ENCODE assay signal across 18 mouse cellular contexts in genomic region chr9:82800360-82800759, GRCm38 (mm10). TPM values are rescaled to one million over a fixed set of nuclear protein-coding genes. Genes with fewer than 3 reads are reported as not detected.
DNase-seq lines count a peak whose midpoint lies in the region; ATAC-seq and TF ChIP-seq lines count a peak whose summit lies in the region.
"Had no signal": no experiment of that assay in that cellular context is flagged by ENCODE, and none has a peak within 500 bp of the region (broad histone marks: within the 10 kb centered on the region; RNA-seq: fewer than 3 reads in every experiment).

No protein-coding gene starts in this region.

- H3K9me3 ChIP-seq in heart, embryonic 10.5 days = no peaks in the 10 kb centered on the region
- H3K9me3 ChIP-seq in lung, embryonic 14.5 days (ENCODE audit: low read depth, low read length) = no peaks in the 10 kb centered on the region
- H3K9me3 ChIP-seq in liver, postnatal 0 days (ENCODE audit: low read length) = no peaks in the 10 kb centered on the region
- H3K9me3 ChIP-seq: embryonic facial prominence, embryonic 15.5 days; heart, embryonic 15.5 days; limb, embryonic 12.5 days; liver, embryonic 15.5 days had no signal

- H3K36me3 ChIP-seq in heart, embryonic 10.5 days = no peaks in the 10 kb centered on the region
- H3K36me3 ChIP-seq in lung, embryonic 14.5 days (ENCODE audit: insufficient read depth) = no peaks in the 10 kb centered on the region
- H3K36me3 ChIP-seq in liver, postnatal 0 days (replicated peaks; ENCODE audit: insufficient read depth, low read length) = no peaks in the 10 kb centered on the region
- H3K36me3 ChIP-seq: embryonic facial prominence, embryonic 15.5 days; heart, embryonic 15.5 days; limb, embryonic 12.5 days; liver, embryonic 15.5 days had no signal

- H3K4me3 ChIP-seq in heart, embryonic 10.5 days = no peak overlapping the region
- no peak overlapping the region for H3K4me3 ChIP-seq in lung, embryonic 14.5 days (ENCODE audit: low read depth, low read length)
- H3K4me3 ChIP-seq in liver, postnatal 0 days (ENCODE audit: low read depth, low read length) = no peak overlapping the region
- H3K4me3 ChIP-seq: embryonic facial prominence, embryonic 15.5 days; heart, embryonic 15.5 days; limb, embryonic 12.5 days; liver, embryonic 15.5 days had no signal

- H3K4me2 ChIP-seq in lung, embryonic 14.5 days = no peak overlapping the region
- no peak overlapping the region for H3K4me2 ChIP-seq in liver, postnatal 0 days (ENCODE audit: low read depth, low read length)
- H3K4me2 ChIP-seq: embryonic facial prominence, embryonic 15.5 days; heart, embryonic 15.5 days; limb, embryonic 12.5 days; liver, embryonic 15.5 days; midbrain, embryonic 11.5 days had no signal

- peak; percentile 69; the same call in 1 of the 2 replicates for ATAC-seq in lung, embryonic 14.5 days (ENCODE audit: insufficient read depth)
- ATAC-seq in liver, postnatal 0 days = no peak
- ATAC-seq: forebrain, embryonic 14.5 days; intestine, embryonic 16.5 days had no signal

- H3K27ac ChIP-seq in heart, embryonic 10.5 days = no peak overlapping the region
- no peak overlapping the region for H3K27ac ChIP-seq in lung, embryonic 14.5 days (ENCODE audit: low read depth)
- no peak overlapping the region for H3K27ac ChIP-seq in liver, postnatal 0 days (ENCODE audit: low read depth)
- H3K27ac ChIP-seq: embryonic facial prominence, embryonic 15.5 days; heart, embryonic 15.5 days; limb, embryonic 12.5 days; liver, embryonic 15.5 days had no signal

- no peaks in the 10 kb centered on the region for H3K4me1 ChIP-seq in heart, embryonic 10.5 days
- H3K4me1 ChIP-seq in lung, embryonic 14.5 days (ENCODE audit: insufficient read depth) = no peaks in the 10 kb centered on the region
- no peaks in the 10 kb centered on the region for H3K4me1 ChIP-seq in liver, postnatal 0 days (ENCODE audit: insufficient read depth)
- H3K4me1 ChIP-seq: embryonic facial prominence, embryonic 15.5 days; limb, embryonic 12.5 days; liver, embryonic 15.5 days had no signal

- intact Hi-C loops in left cerebral cortex, postnatal 4 days (cut with DNase I) = no loop called here

- DNase-seq in heart, adult 11 months = peak; percentile 86
- DNase-seq in heart, embryonic 10.5 days (ENCODE audit: low spot score) = no peak
- DNase-seq in left cerebral cortex, postnatal 4 days = peak; percentile 9
- DNase-seq in left cerebral cortex, adult 8-10 months (ENCODE audit: low spot score in 2 of 2) = no peak
- peak; percentile 64 for DNase-seq in lung, embryonic 14.5 days
- peak; percentile 67 for DNase-seq in testis, postnatal 14 days (ENCODE audit: low spot score)
- DNase-seq in urinary bladder, postnatal 10 days (ENCODE audit: low spot score) = no peak
- DNase-seq in liver, postnatal 0 days = no peak
- DNase-seq: adrenal gland, postnatal 10 days; layer of hippocampus, postnatal 36 days; thymus, postnatal 25 days had no signal

- WGBS in heart, embryonic 10.5 days = 63% methylated on average over 8 of the region's 8 CpGs
- 47% methylated on average over 8 of the region's 8 CpGs for WGBS in lung, embryonic 14.5 days
- 72% methylated on average over 8 of the region's 8 CpGs for WGBS in liver, postnatal 0 days (ENCODE audit: insufficient replicate concordance)

- no peak for TF ChIP-seq CTCF in lung, embryonic 14.5 days (IDR thresholded peaks at IDR 0.05; ENCODE audit: low read depth)
- TF ChIP-seq CTCF in liver, postnatal 0 days (IDR thresholded peaks at IDR 0.05; ENCODE audit: low read depth) = no peak

- no peak for TF ChIP-seq EP300 in liver, postnatal 0 days (IDR thresholded peaks at IDR 0.05; ENCODE audit: low read depth)

- H3K27me3 ChIP-seq in heart, embryonic 10.5 days (ENCODE audit: insufficient read depth, poor library complexity, severe bottlenecking) = no peaks in the 10 kb centered on the region
- no peaks in the 10 kb centered on the region for H3K27me3 ChIP-seq in lung, embryonic 14.5 days (ENCODE audit: insufficient read depth, low read length)
- no peaks in the 10 kb centered on the region for H3K27me3 ChIP-seq in liver, postnatal 0 days (ENCODE audit: insufficient read depth, low read length)
- H3K27me3 ChIP-seq: embryonic facial prominence, embryonic 15.5 days; heart, embryonic 15.5 days; limb, embryonic 12.5 days; liver, embryonic 15.5 days had no signal

- H3K9ac ChIP-seq in lung, embryonic 14.5 days = no peak overlapping the region
- H3K9ac ChIP-seq in liver, postnatal 0 days (replicated peaks) = no peak overlapping the region
- H3K9ac ChIP-seq: embryonic facial prominence, embryonic 15.5 days; heart, embryonic 15.5 days; limb, embryonic 12.5 days; liver, embryonic 15.5 days had no signal

RNA-seq across cellular contexts. Expression of gene Irak1bp1, which starts 29.0 kb away (rescaled TPM):
- polyA plus RNA-seq in heart, embryonic 10.5 days (2016; fragmentation: Nextera tagmentation; extraction: Ambion mirVana) = 8.8 and 13.4 TPM in 2 replicates
- 10 to 100 TPM; 24.5 to 29.0 TPM for total RNA-seq in left cerebral cortex, postnatal 4 days (2021)
- total RNA-seq in left cerebral cortex, adult 8-10 months (2022) = 10 to 100 TPM; 15.0 to 17.6 (median 16.6) TPM
- 24.9 and 26.6 TPM in 2 replicates for polyA plus RNA-seq in lung, embryonic 14.5 days (2014; fragmentation: Nextera tagmentation; extraction: Ambion mirVana)
- 1.2 and 1.4 TPM in 2 replicates for polyA plus RNA-seq in liver, postnatal 0 days (2015; fragmentation: Nextera tagmentation; extraction: Ambion mirVana)

Comparison
In these comparisons a context has a peak if more than half of its experiments do, and no peak if none do; other contexts are left out.
1. DNase-seq: peak in heart, adult 11 months (single experiment), left cerebral cortex, postnatal 4 days (single experiment), lung, embryonic 14.5 days (single experiment) and testis, postnatal 14 days (single experiment); none in heart, embryonic 10.5 days (single experiment), left cerebral cortex, adult 8-10 months (0 of 2), urinary bladder, postnatal 10 days (single experiment) and liver, postnatal 0 days (single experiment).